Mouse (Mus musculus): ENCODE results near the gene Ntn1. TPM values are rescaled to one million over a fixed set of nuclear protein-coding genes. Genes with fewer than 3 reads are reported as not detected.

Gene Ntn1
- 24.4 and 33.1 TPM in 2 replicates for polyA plus RNA-seq (2012; rRNA removed)

GRCm38 (mm10) chr11:68400727-68401219 is at the start of gene Ntn1:
Ntn1 (minus strand) TSS chr11:68400823.
- Histone ChIP-seq H3K36me3 (ENCODE audit: control insufficient read depth, insufficient read depth, low read length) (no peaks in the 10 kb centered on the region), H3K4me3 (ENCODE audit: insufficient read depth, low read depth, low read length) (peak within 1 kb of the TSS; percentile 55), H3K27me3 (replicated peaks; ENCODE audit: control insufficient read depth, insufficient read depth, low read length) (no peaks in the 10 kb centered on the region; the same call in 1 of the 2 replicates), H3K4me1 (ENCODE audit: control insufficient read depth, insufficient read depth, low read length) (peaks cover under 1% of the 10 kb centered on the region; the same call in 1 of the 2 replicates), H3K27ac (ENCODE audit: insufficient read depth, low read depth, low read length) (peak within 1 kb of the TSS; percentile 20)
- no peak for TF ChIP-seq POLR2A (IDR thresholded peaks at IDR 0.05; ENCODE audit: low read depth, low read length)
- no peak for TF ChIP-seq CTCF (conservative IDR thresholded peaks at IDR 0.05; ENCODE audit: insufficient read depth, insufficient read length, low read depth, low read length)
- WGBS = 38% methylated on average over 11 of the region's 11 CpGs
- DNase-seq = no peak

GRCm38 (mm10) chr11:68448356-68448755 is 47.7 kb upstream of the Ntn1 start:
- Histone ChIP-seq H3K27ac (ENCODE audit: insufficient read depth, low read depth, low read length) (no peak overlapping the region), H3K27me3 (replicated peaks; ENCODE audit: control insufficient read depth, insufficient read depth, low read length) (no peaks in the 10 kb centered on the region), H3K36me3 (ENCODE audit: control insufficient read depth, insufficient read depth, low read length) (no peaks in the 10 kb centered on the region), H3K4me1 (ENCODE audit: control insufficient read depth, insufficient read depth, low read length) (no peaks in the 10 kb centered on the region), H3K4me3 (ENCODE audit: insufficient read depth, low read depth, low read length) (no peak overlapping the region)
- no peak for TF ChIP-seq POLR2A (IDR thresholded peaks at IDR 0.05; ENCODE audit: low read depth, low read length)
- TF ChIP-seq CTCF (conservative IDR thresholded peaks at IDR 0.05; ENCODE audit: insufficient read depth, insufficient read length, low read depth, low read length) = no peak
- no peak for DNase-seq
- WGBS = 84% methylated on average over 7 of the region's 7 CpGs

GRCm38 (mm10) chr11:68447242-68447641 is 46.6 kb upstream of the Ntn1 start:
- no peaks in the 10 kb centered on the region for H3K27me3 ChIP-seq (replicated peaks; ENCODE audit: control insufficient read depth, insufficient read depth, low read length)
- no peak overlapping the region for H3K4me3 ChIP-seq (ENCODE audit: insufficient read depth, low read depth, low read length)
- H3K4me1 ChIP-seq (ENCODE audit: control insufficient read depth, insufficient read depth, low read length) = no peaks in the 10 kb centered on the region
- H3K27ac ChIP-seq (ENCODE audit: insufficient read depth, low read depth, low read length) = no peak overlapping the region
- 92% methylated on average over 2 of the region's 2 CpGs for WGBS
- TF ChIP-seq POLR2A (IDR thresholded peaks at IDR 0.05; ENCODE audit: low read depth, low read length) (no peak), CTCF (conservative IDR thresholded peaks at IDR 0.05; ENCODE audit: insufficient read depth, insufficient read length, low read depth, low read length) (no peak)
- H3K36me3 ChIP-seq (ENCODE audit: control insufficient read depth, insufficient read depth, low read length) = no peaks in the 10 kb centered on the region
- no peak for DNase-seq

- WGBS = 93% methylated on average over 4 of the region's 4 CpGs
Measured at GRCm38 (mm10) chr11:68446547-68446946, 45.9 kb upstream of the Ntn1 start.

GRCm38 (mm10) chr11:68445901-68446300 is 45.3 kb upstream of the Ntn1 start:
- H3K4me3 ChIP-seq (ENCODE audit: insufficient read depth, low read depth, low read length) = no peak overlapping the region
- WGBS = 81% methylated on average over 4 of the region's 4 CpGs

More at GRCm38 (mm10) chr11:68446547-68446946, 45.9 kb upstream of the Ntn1 start:
- TF ChIP-seq POLR2A (IDR thresholded peaks at IDR 0.05; ENCODE audit: low read depth, low read length) (no peak), CTCF (conservative IDR thresholded peaks at IDR 0.05; ENCODE audit: insufficient read depth, insufficient read length, low read depth, low read length) (no peak)
- Histone ChIP-seq H3K36me3 (ENCODE audit: control insufficient read depth, insufficient read depth, low read length) (no peaks in the 10 kb centered on the region), H3K4me3 (ENCODE audit: insufficient read depth, low read depth, low read length) (no peak overlapping the region), H3K4me1 (ENCODE audit: control insufficient read depth, insufficient read depth, low read length) (no peaks in the 10 kb centered on the region), H3K27me3 (replicated peaks; ENCODE audit: control insufficient read depth, insufficient read depth, low read length) (no peaks in the 10 kb centered on the region), H3K27ac (ENCODE audit: insufficient read depth, low read depth, low read length) (no peak overlapping the region)
- DNase-seq = no peak

GRCm38 (mm10) chr11:68442983-68443638 is 42.5 kb upstream of the Ntn1 start:
- WGBS = 71% methylated on average over 12 of the region's 12 CpGs
- Histone ChIP-seq H3K27me3 (replicated peaks; ENCODE audit: control insufficient read depth, insufficient read depth, low read length) (no peaks in the 10 kb centered on the region), H3K36me3 (ENCODE audit: control insufficient read depth, insufficient read depth, low read length) (no peaks in the 10 kb centered on the region), H3K27ac (ENCODE audit: insufficient read depth, low read depth, low read length) (no peak overlapping the region), H3K4me1 (ENCODE audit: control insufficient read depth, insufficient read depth, low read length) (no peaks in the 10 kb centered on the region), H3K4me3 (ENCODE audit: insufficient read depth, low read depth, low read length) (no peak overlapping the region)
- TF ChIP-seq POLR2A (IDR thresholded peaks at IDR 0.05; ENCODE audit: low read depth, low read length) (no peak), CTCF (conservative IDR thresholded peaks at IDR 0.05; ENCODE audit: insufficient read depth, insufficient read length, low read depth, low read length) (no peak)
- no peak for DNase-seq

More at GRCm38 (mm10) chr11:68445901-68446300, 45.3 kb upstream of the Ntn1 start:
- no peaks in the 10 kb centered on the region for H3K36me3 ChIP-seq (ENCODE audit: control insufficient read depth, insufficient read depth, low read length)
- no peak overlapping the region for H3K27ac ChIP-seq (ENCODE audit: insufficient read depth, low read depth, low read length)
- H3K27me3 ChIP-seq (replicated peaks; ENCODE audit: control insufficient read depth, insufficient read depth, low read length) = no peaks in the 10 kb centered on the region
- H3K4me1 ChIP-seq (ENCODE audit: control insufficient read depth, insufficient read depth, low read length) = no peaks in the 10 kb centered on the region
- no peak for DNase-seq
- TF ChIP-seq POLR2A (IDR thresholded peaks at IDR 0.05; ENCODE audit: low read depth, low read length) (no peak), CTCF (conservative IDR thresholded peaks at IDR 0.05; ENCODE audit: insufficient read depth, insufficient read length, low read depth, low read length) (no peak)

- TF ChIP-seq CTCF (conservative IDR thresholded peaks at IDR 0.05; ENCODE audit: insufficient read depth, insufficient read length, low read depth, low read length) (no peak), POLR2A (IDR thresholded peaks at IDR 0.05; ENCODE audit: low read depth, low read length) (no peak)
- no peak overlapping the region for H3K27ac ChIP-seq (ENCODE audit: insufficient read depth, low read depth, low read length)
- no peak for DNase-seq
- H3K4me1 ChIP-seq (ENCODE audit: control insufficient read depth, insufficient read depth, low read length) = no peaks in the 10 kb centered on the region
- WGBS = 79% methylated on average over 8 of the region's 8 CpGs
- H3K36me3 ChIP-seq (ENCODE audit: control insufficient read depth, insufficient read depth, low read length) = no peaks in the 10 kb centered on the region
- H3K4me3 ChIP-seq (ENCODE audit: insufficient read depth, low read depth, low read length) = no peak overlapping the region
- no peaks in the 10 kb centered on the region for H3K27me3 ChIP-seq (replicated peaks; ENCODE audit: control insufficient read depth, insufficient read depth, low read length)
Measured at GRCm38 (mm10) chr11:68442346-68442745, 41.7 kb upstream of the Ntn1 start.

Data from kidney, adult 2 months (tissue).